Mouse (Mus musculus): ENCODE data around the gene Mapk14.
"Not testable (repeated sequence)": the region's sequence is repeated elsewhere in the genome, so short reads cannot be mapped to it uniquely, and the experiment has no call there.

Mapk14 gene

GRCm38 (mm10) chr17:28698245-28698644, 7.1 kb downstream of the Mapk14 start:
- no peak for DNase-seq (ENCODE audit: low spot score in 2 of 2)

GRCm38 (mm10) chr17:28698672-28699071, 7.5 kb downstream of the Mapk14 start:
- no peak for DNase-seq (ENCODE audit: low spot score in 2 of 2)

DNA sequence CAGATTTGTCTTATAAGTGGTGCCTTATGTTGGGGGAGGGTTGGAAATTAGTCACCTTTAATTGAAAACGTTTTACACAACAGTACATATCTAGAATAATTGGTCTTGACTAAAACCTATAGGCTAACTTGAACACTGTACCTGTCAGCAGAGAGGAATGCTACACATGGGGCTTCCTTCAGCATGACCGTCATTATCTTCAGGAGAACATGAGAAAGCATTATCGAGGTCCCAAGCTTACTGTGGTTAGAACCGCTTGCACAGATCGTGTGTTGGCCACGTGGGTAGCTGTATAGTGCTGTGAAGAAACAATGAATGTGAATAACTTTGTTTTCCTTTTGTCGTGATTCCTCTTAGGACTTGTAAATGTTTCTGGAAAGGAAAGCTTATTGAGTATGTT, 8.7 kb downstream of the Mapk14 start:
- no peak for DNase-seq (ENCODE audit: low spot score in 2 of 2)

GRCm38 (mm10) chr17:28701171-28701570, 10.0 kb downstream of the Mapk14 start:
- no peak for DNase-seq (ENCODE audit: low spot score in 2 of 2)

DNA sequence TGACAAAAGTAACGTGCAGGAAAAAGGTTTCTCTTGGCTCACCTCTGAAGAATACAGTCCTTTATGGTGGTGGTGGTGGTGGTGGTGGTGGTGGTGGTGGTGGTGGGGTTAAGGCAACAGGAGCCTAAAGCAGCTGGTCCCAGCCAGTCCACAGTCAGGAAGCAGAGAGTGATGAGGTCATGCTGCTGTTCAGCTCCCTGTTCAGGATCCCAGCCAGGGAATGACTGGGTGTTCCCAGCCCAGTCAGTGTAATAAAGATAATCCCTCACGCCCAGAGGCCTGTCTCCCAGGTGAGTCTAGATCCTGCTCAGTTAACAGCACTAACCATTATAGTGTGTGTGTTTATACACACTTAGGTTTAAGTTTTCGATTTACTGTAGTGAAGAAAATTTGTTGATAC, 10.6 kb downstream of the Mapk14 start:
- DNase-seq (ENCODE audit: low spot score in 2 of 2): no peak

- DNase-seq (ENCODE audit: low spot score in 2 of 2): no peak
Observed at GRCm38 (mm10) chr17:28702646-28703045, 11.5 kb downstream of the Mapk14 start.

GRCm38 (mm10) chr17:28706697-28707096, 15.6 kb downstream of the Mapk14 start:
- DNase-seq (ENCODE audit: low spot score in 2 of 2): no peak

DNA sequence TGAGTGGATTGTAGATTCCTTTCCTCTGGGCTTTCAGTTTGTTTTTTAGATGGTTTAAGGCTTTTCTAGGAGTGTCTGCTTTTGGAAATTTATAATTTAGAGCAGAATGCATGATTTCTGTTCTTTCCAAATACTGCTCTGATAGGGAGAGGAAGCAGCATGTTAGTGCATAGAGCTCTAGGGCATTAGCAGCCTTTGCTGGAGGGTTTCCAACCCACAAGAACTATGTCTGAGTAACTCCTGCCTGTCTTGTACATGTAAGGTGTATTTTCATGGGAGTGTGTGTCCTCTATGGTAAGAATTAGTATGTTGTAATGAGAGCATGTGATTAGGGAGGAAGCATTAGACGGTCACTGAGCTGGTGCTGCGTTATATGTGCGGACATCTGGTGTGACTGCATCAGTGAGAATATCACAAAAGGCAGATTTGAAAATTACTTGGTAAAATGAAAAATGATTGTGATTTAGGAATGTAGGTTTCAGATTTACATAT, 16.1 kb downstream of the Mapk14 start:
- no peak for DNase-seq (ENCODE audit: low spot score in 2 of 2)

- DNase-seq (ENCODE audit: low spot score in 2 of 2): no peak
Observed at GRCm38 (mm10) chr17:28707816-28708215, 16.7 kb downstream of the Mapk14 start.

- DNase-seq (ENCODE audit: low spot score in 2 of 2): no peak
Observed at GRCm38 (mm10) chr17:28708989-28709388, 17.9 kb downstream of the Mapk14 start.

DNA sequence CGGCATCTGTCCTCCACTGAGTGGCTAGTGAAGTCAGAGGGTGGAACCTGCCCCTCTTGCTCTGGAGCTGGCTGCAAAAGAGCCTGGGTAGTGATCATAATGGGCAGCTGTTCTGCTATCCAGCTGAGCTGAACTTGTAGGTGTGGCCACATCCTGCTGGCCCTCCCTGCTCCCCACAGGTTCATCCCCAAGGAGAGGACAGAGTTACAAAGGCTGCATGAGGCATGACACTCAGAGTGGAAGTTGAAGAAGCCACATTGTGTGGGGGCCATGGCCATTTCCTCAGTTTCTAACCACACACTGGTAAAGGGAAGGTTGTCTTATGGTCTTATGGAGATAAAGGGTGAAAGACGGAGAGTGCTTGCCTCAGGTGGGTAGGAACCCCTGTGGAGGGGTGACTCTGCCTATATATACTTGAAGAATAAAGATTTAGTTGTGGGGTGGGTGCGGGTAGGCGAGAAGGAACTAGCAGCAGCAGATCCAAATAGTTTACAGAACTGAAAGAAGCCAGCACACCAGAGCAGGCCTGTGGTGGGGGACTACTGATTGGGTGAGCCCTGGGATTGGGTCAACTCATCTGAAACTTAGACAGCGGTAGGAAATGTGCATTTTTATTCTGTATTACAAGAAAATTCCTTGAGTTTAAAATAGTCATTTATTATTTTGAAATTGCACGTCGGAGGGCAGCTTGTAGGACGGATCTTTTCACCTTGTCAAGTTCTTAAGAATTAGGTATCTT, 18.6 kb downstream of the Mapk14 start:
- DNase-seq (ENCODE audit: low spot score in 2 of 2): no peak

- no peak for DNase-seq (ENCODE audit: low spot score in 2 of 2)
Observed at GRCm38 (mm10) chr17:28710291-28710688, 19.2 kb downstream of the Mapk14 start.

GRCm38 (mm10) chr17:28711237-28711636, 20.1 kb downstream of the Mapk14 start:
- DNase-seq (ENCODE audit: low spot score in 2 of 2): no peak

DNA sequence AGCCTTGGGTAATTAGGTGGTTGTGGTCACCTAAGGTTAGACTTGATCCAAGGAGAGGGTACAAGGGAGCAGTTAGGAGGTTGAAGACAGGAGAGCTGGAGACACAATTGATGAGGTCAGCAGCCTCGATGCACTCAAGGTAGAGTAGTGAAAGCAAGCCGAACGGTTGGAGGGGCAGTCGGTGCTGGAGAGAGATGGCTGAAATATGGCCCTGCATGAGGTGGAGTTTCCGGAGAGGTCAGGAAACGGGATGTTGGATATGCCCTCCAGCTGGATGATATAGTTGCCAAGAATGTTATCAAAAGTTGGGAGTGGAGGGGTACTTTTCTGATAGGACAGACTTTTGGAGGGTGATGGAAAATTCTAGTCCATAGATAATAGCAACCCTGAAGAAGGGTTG, 21.2 kb downstream of the Mapk14 start:
- no peak for DNase-seq (ENCODE audit: low spot score in 2 of 2)

DNA sequence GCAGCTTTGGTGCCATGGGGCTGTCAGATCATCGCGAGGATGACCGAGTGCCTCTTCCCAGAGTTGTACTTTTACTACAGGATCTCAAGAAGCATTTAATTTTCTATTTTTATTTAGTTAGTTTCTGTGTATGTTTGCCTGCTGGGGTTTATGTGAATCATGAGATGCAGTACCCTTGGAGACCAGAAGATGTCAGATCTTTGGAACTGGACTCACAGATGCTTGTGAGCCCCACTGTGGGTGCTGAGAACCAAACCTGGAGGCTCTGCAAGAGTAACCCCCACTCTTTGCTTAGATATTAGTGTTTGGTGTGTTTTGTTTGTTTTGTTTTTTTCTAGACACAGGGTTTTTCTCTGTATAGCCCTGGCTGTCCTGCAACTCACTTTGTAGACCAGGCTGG, 22.9 kb downstream of the Mapk14 start:
- DNase-seq (ENCODE audit: low spot score in 2 of 2): no peak

- no peak for DNase-seq (ENCODE audit: low spot score in 2 of 2)
Observed at GRCm38 (mm10) chr17:28715832-28716548, 24.9 kb downstream of the Mapk14 start.

- DNase-seq (ENCODE audit: low spot score in 2 of 2): no peak
Observed at GRCm38 (mm10) chr17:28717535-28717934, 26.4 kb downstream of the Mapk14 start.

- DNase-seq (ENCODE audit: low spot score in 2 of 2): no peak
Observed at GRCm38 (mm10) chr17:28725783-28726182, 34.7 kb downstream of the Mapk14 start, which contains the start of gene AC170998.1. Gene AC170998.1 (plus strand): TSS chr17:28726083.

DNA sequence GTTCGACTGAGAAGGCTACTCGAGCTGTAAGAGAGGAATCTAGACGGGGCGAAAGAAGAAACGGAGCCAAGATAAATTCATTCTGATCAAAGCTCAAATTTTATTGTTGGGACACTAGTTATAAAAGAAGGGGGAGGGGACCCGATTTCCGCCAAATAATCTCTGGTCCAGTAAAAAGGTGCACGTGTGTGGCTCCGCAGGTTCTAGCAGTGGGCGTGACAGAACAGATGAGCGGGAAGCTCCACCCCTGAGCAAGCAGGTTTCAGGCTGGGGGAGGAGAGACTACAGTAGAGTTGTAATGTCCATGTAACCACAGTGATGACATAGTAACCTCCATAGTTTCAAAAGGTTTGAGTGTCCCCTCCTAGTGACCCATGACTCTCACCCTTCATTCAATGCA, 36.4 kb downstream of the Mapk14 start:
- DNase-seq (ENCODE audit: low spot score in 2 of 2): not testable (repeated sequence)

DNA sequence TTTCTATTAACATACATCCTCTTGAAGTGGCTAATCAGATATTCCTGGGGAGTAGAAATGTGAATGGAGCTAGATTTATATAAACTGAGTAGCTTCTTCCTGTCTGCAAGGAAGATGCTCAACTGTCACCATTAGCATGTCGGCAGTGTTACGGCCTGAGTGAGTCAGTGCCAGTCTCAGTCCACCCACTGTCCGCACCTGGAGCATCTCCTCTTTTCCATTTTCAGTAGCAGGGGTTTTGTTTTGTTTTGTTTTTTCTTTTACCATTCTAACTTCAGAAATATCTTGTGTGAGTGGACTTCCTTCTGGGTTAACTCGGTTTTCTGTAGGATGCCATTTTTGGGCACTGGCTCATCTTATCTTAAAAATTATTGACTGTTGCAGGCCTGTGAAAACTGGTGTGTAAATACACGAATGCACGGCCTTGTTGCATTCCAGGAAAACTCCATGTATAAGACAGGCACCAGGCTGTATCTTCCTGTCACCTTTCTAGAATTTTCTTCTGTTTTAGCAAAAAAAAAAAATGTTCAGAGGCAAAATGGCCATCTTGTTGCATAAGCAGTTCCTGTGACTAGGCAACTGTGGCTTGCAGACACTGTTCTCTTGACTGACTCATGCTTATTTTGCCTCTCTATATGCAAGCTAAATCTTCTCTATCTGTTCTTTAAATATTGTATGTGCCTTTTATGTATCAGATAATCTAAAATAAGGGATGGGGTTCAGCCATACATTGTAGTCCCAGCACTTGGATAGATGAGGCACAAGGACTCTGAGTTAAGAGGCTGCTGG, 44.4 kb downstream of the Mapk14 start:
- no peak for DNase-seq (ENCODE audit: low spot score in 2 of 2)

GRCm38 (mm10) chr17:28736486-28736885, 45.4 kb downstream of the Mapk14 start:
- DNase-seq (ENCODE audit: low spot score in 2 of 2): no peak

DNA sequence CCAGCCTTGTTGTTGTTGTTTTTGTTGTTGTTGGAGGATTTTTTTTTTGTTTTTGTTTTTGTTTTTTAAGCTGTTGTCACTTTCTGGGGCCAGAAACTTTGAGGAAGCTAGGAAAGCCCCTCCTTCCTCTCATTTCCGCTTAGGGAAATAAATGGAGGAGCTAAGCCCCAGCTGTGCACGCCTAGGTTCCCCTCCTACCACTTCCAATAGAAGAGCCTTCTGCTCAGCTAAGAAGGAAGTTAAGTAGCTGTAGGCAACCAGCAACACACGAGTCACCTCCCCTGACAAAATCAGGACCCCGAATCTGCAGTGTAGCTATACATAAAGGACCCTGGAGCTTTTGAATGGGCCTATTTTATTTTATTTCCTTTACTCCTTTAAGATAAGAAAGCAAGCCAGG, 46.8 kb downstream of the Mapk14 start:
- no peak for DNase-seq (ENCODE audit: low spot score in 2 of 2)
